Mouse (Mus musculus): ENCODE data around the gene Kncn. TPM values are rescaled to one million over a fixed set of nuclear protein-coding genes. Genes with fewer than 3 reads are reported as not detected.

The Kncn gene
- polyA plus RNA-seq, 1 experiment from 2014 or later: 0.09 TPM

GRCm38 (mm10) chr4:115863880-115864279, 20.3 kb upstream of the Kncn start:
- ATAC-seq (ENCODE audit: low read depth): peak; percentile 66; the same call in 1 of the 2 replicates
- no peaks in the 10 kb centered on the region for H3K9me3 ChIP-seq (ENCODE audit: control insufficient read depth, low read length)
- H3K4me3 ChIP-seq (ENCODE audit: low read depth, low read length): no peak overlapping the region
- H3K27ac ChIP-seq (ENCODE audit: low read depth, low read length): no peak overlapping the region
- no peak overlapping the region for H3K9ac ChIP-seq (replicated peaks; ENCODE audit: low read depth, low read length)
- no peaks in the 10 kb centered on the region for H3K36me3 ChIP-seq (ENCODE audit: control insufficient read depth, insufficient read depth, low read length)
- H3K4me1 ChIP-seq (ENCODE audit: control insufficient read depth, insufficient read depth, low read length): peaks cover 5% of the 10 kb centered on the region; the same call in 1 of the 2 replicates
- no peak overlapping the region for H3K4me2 ChIP-seq (ENCODE audit: low read depth, low read length)
- 21% methylated on average over 10 of the region's 10 CpGs for WGBS
- no peaks in the 10 kb centered on the region for H3K27me3 ChIP-seq (ENCODE audit: control insufficient read depth, insufficient read depth, low read length)

- WGBS: 20% methylated on average over 16 of the region's 16 CpGs
- Histone ChIP-seq H3K27me3 (ENCODE audit: control insufficient read depth, insufficient read depth, low read length) (no peaks in the 10 kb centered on the region), H3K36me3 (ENCODE audit: control insufficient read depth, insufficient read depth, low read length) (0 out of 2 replicates have a peak, but pooled peaks cover 3% of the 10 kb centered on the region), H3K27ac (ENCODE audit: low read depth, low read length) (no peak overlapping the region), H3K4me1 (ENCODE audit: control insufficient read depth, insufficient read depth, low read length) (peaks cover 8% of the 10 kb centered on the region; the same call in 1 of the 2 replicates), H3K4me3 (ENCODE audit: low read depth, low read length) (no peak overlapping the region), H3K9me3 (ENCODE audit: control insufficient read depth, low read length) (no peaks in the 10 kb centered on the region), H3K9ac (replicated peaks; ENCODE audit: low read depth, low read length) (no peak overlapping the region), H3K4me2 (ENCODE audit: low read depth, low read length) (no peak overlapping the region)
- ATAC-seq (ENCODE audit: low read depth): no peak
Measured at GRCm38 (mm10) chr4:115869512-115870210, 14.5 kb upstream of the Kncn start.

- Histone ChIP-seq H3K4me2 (ENCODE audit: low read depth, low read length) (no peak overlapping the region), H3K27ac (ENCODE audit: low read depth, low read length) (no peak overlapping the region), H3K4me3 (ENCODE audit: low read depth, low read length) (no peak overlapping the region), H3K36me3 (ENCODE audit: control insufficient read depth, insufficient read depth, low read length) (0 out of 2 replicates have a peak, but pooled peaks cover 3% of the 10 kb centered on the region), H3K27me3 (ENCODE audit: control insufficient read depth, insufficient read depth, low read length) (no peaks in the 10 kb centered on the region), H3K9ac (replicated peaks; ENCODE audit: low read depth, low read length) (no peak overlapping the region), H3K9me3 (ENCODE audit: control insufficient read depth, low read length) (no peaks in the 10 kb centered on the region), H3K4me1 (ENCODE audit: control insufficient read depth, insufficient read depth, low read length) (peaks cover 14% of the 10 kb centered on the region; the same call in 1 of the 2 replicates)
- WGBS: 80% methylated on average over 3 of the region's 3 CpGs
- ATAC-seq (ENCODE audit: low read depth): no peak
Measured at GRCm38 (mm10) chr4:115873231-115873630, 11.0 kb upstream of the Kncn start.

- peak; percentile 39; the same call in 1 of the 2 replicates for ATAC-seq (ENCODE audit: low read depth)
- H3K27me3 ChIP-seq (ENCODE audit: control insufficient read depth, insufficient read depth, low read length): no peaks in the 10 kb centered on the region
- peaks cover 9% of the 10 kb centered on the region; the same call in 1 of the 2 replicates for H3K4me1 ChIP-seq (ENCODE audit: control insufficient read depth, insufficient read depth, low read length)
- H3K4me3 ChIP-seq (ENCODE audit: low read depth, low read length): no peak overlapping the region
- H3K9ac ChIP-seq (replicated peaks; ENCODE audit: low read depth, low read length): peak overlapping the region; percentile 37; the same call in 1 of the 2 replicates
- no peaks in the 10 kb centered on the region for H3K9me3 ChIP-seq (ENCODE audit: control insufficient read depth, low read length)
- 3% methylated on average over 11 of the region's 11 CpGs for WGBS
- H3K27ac ChIP-seq (ENCODE audit: low read depth, low read length): no peak overlapping the region
- H3K4me2 ChIP-seq (ENCODE audit: low read depth, low read length): peak overlapping the region; percentile 14; the same call in 1 of the 2 replicates
- H3K36me3 ChIP-seq (ENCODE audit: control insufficient read depth, insufficient read depth, low read length): 0 out of 2 replicates have a peak, but pooled peaks cover 3% of the 10 kb centered on the region
Measured at GRCm38 (mm10) chr4:115878216-115878678, 6.0 kb upstream of the Kncn start.

GRCm38 (mm10) chr4:115878828-115879227, 5.4 kb upstream of the Kncn start:
- Histone ChIP-seq H3K36me3 (ENCODE audit: control insufficient read depth, insufficient read depth, low read length) (no peaks in the 10 kb centered on the region), H3K4me3 (ENCODE audit: low read depth, low read length) (no peak overlapping the region), H3K27me3 (ENCODE audit: control insufficient read depth, insufficient read depth, low read length) (no peaks in the 10 kb centered on the region), H3K9me3 (ENCODE audit: control insufficient read depth, low read length) (no peaks in the 10 kb centered on the region), H3K9ac (replicated peaks; ENCODE audit: low read depth, low read length) (no peak overlapping the region), H3K4me1 (ENCODE audit: control insufficient read depth, insufficient read depth, low read length) (peaks cover 9% of the 10 kb centered on the region; the same call in 1 of the 2 replicates), H3K4me2 (ENCODE audit: low read depth, low read length) (no peak overlapping the region), H3K27ac (ENCODE audit: low read depth, low read length) (no peak overlapping the region)
- 41% methylated on average over 9 of the region's 9 CpGs for WGBS
- no peak for ATAC-seq (ENCODE audit: low read depth)

- Histone ChIP-seq H3K27me3 (ENCODE audit: control insufficient read depth, insufficient read depth, low read length) (no peaks in the 10 kb centered on the region), H3K36me3 (ENCODE audit: control insufficient read depth, insufficient read depth, low read length) (no peaks in the 10 kb centered on the region), H3K4me2 (ENCODE audit: low read depth, low read length) (no peak overlapping the region), H3K9ac (replicated peaks; ENCODE audit: low read depth, low read length) (no peak overlapping the region), H3K9me3 (ENCODE audit: control insufficient read depth, low read length) (no peaks in the 10 kb centered on the region), H3K4me1 (ENCODE audit: control insufficient read depth, insufficient read depth, low read length) (peaks cover 9% of the 10 kb centered on the region; the same call in 1 of the 2 replicates), H3K4me3 (ENCODE audit: low read depth, low read length) (no peak overlapping the region), H3K27ac (ENCODE audit: low read depth, low read length) (no peak overlapping the region)
- peak; percentile 38; the same call in 1 of the 2 replicates for ATAC-seq (ENCODE audit: low read depth)
- 5% methylated on average over 1 of the region's 1 CpGs for WGBS
Measured at GRCm38 (mm10) chr4:115881183-115881582, 3.0 kb upstream of the Kncn start.

- WGBS: 62% methylated on average over 4 of the region's 4 CpGs
- H3K27ac ChIP-seq (ENCODE audit: low read depth, low read length): no peak overlapping the region
- no peaks in the 10 kb centered on the region for H3K27me3 ChIP-seq (ENCODE audit: control insufficient read depth, insufficient read depth, low read length)
- no peak overlapping the region for H3K9ac ChIP-seq (replicated peaks; ENCODE audit: low read depth, low read length)
- ATAC-seq (ENCODE audit: low read depth): no peak
- peaks cover 9% of the 10 kb centered on the region; the same call in 1 of the 2 replicates for H3K4me1 ChIP-seq (ENCODE audit: control insufficient read depth, insufficient read depth, low read length)
- no peaks in the 10 kb centered on the region for H3K36me3 ChIP-seq (ENCODE audit: control insufficient read depth, insufficient read depth, low read length)
- H3K4me3 ChIP-seq (ENCODE audit: low read depth, low read length): no peak overlapping the region
- H3K4me2 ChIP-seq (ENCODE audit: low read depth, low read length): no peak overlapping the region
- no peaks in the 10 kb centered on the region for H3K9me3 ChIP-seq (ENCODE audit: control insufficient read depth, low read length)
Measured at GRCm38 (mm10) chr4:115882195-115882594, 2.0 kb upstream of the Kncn start.

GRCm38 (mm10) chr4:115885846-115886245, 1.6 kb downstream of the Kncn start:
- H3K36me3 ChIP-seq (ENCODE audit: control insufficient read depth, insufficient read depth, low read length): no peaks in the 10 kb centered on the region

GRCm38 (mm10) chr4:115886875-115887274, 2.7 kb downstream of the Kncn start:
- Histone ChIP-seq H3K36me3 (ENCODE audit: control insufficient read depth, insufficient read depth, low read length) (no peaks in the 10 kb centered on the region), H3K4me3 (ENCODE audit: low read depth, low read length) (no peak overlapping the region), H3K9ac (replicated peaks; ENCODE audit: low read depth, low read length) (no peak overlapping the region), H3K9me3 (ENCODE audit: control insufficient read depth, low read length) (no peaks in the 10 kb centered on the region), H3K27me3 (ENCODE audit: control insufficient read depth, insufficient read depth, low read length) (peaks cover 11% of the 10 kb centered on the region), H3K4me1 (ENCODE audit: control insufficient read depth, insufficient read depth, low read length) (no peaks in the 10 kb centered on the region), H3K4me2 (ENCODE audit: low read depth, low read length) (no peak overlapping the region), H3K27ac (ENCODE audit: low read depth, low read length) (no peak overlapping the region)
- no peak for ATAC-seq (ENCODE audit: low read depth)
- 20% methylated on average over 1 of the region's 1 CpGs for WGBS

More at GRCm38 (mm10) chr4:115885846-115886245, 1.6 kb downstream of the Kncn start:
- Histone ChIP-seq H3K27ac (ENCODE audit: low read depth, low read length) (0 out of 2 replicates have a peak overlapping the region, but pooled peaks have one; percentile 28), H3K4me1 (ENCODE audit: control insufficient read depth, insufficient read depth, low read length) (no peaks in the 10 kb centered on the region; the same call in 1 of the 2 replicates), H3K4me2 (ENCODE audit: low read depth, low read length) (no peak overlapping the region), H3K27me3 (ENCODE audit: control insufficient read depth, insufficient read depth, low read length) (peaks cover 11% of the 10 kb centered on the region), H3K9me3 (ENCODE audit: control insufficient read depth, low read length) (no peaks in the 10 kb centered on the region), H3K9ac (replicated peaks; ENCODE audit: low read depth, low read length) (no peak overlapping the region), H3K4me3 (ENCODE audit: low read depth, low read length) (no peak overlapping the region)
- peak; percentile 64 for ATAC-seq (ENCODE audit: low read depth)
- WGBS: 69% methylated on average over 3 of the region's 3 CpGs
